Mouse (Mus musculus) heart, adult 2 months (tissue): ENCODE measurements around the gene Eef2k. TPM values are rescaled to one million over a fixed set of nuclear protein-coding genes. Genes with fewer than 3 reads are reported as not detected.

Experiments
- DNase-seq, 2 experiments: peaks; one replicate each; pipeline ENCODE4 v3.0.0; 2021
- H3K27ac ChIP-seq: fragments of 200-600 bp; 2 replicates; pipeline ENCODE4 v1.8.1; 2022
- H3K27me3 ChIP-seq: fragments of 200-500 bp; 2 replicates; pipeline ENCODE4 v1.6.1; 2012; ENCODE audit warnings: mild to moderate bottlenecking, low read length, inconsistent platforms, mixed read lengths; ENCODE audit not compliant: control insufficient read depth, insufficient read depth
- H3K36me3 ChIP-seq: fragments of 200-500 bp; 2 replicates; pipeline ENCODE4 v1.6.1; 2012; ENCODE audit warnings: low read length, inconsistent platforms; ENCODE audit not compliant: control insufficient read depth, insufficient read depth
- H3K4me1 ChIP-seq: fragments of 200-500 bp; 2 replicates; pipeline ENCODE4 v1.6.1; 2011; ENCODE audit warnings: low read length; ENCODE audit not compliant: control insufficient read depth, insufficient read depth
- H3K4me3 ChIP-seq: fragments of 200-600 bp; 2 replicates; pipeline ENCODE4 v1.8.1; 2022
- H3K79me2 ChIP-seq: fragments of 200-500 bp; replicated peaks from 2 replicates; pipeline ENCODE4 v1.6.1; 2012; ENCODE audit warnings: mild to moderate bottlenecking, inconsistent platforms, low read length, moderate library complexity, mixed read lengths; ENCODE audit not compliant: control insufficient read depth, insufficient read depth
- H3K9ac ChIP-seq: fragments of 200-500 bp; 2 replicates; pipeline ENCODE4 v1.6.1; 2012; ENCODE audit warnings: low read depth, mild to moderate bottlenecking, control low read depth, inconsistent platforms, low read length, mixed read lengths
- CTCF ChIP-seq: fragments of 200-600 bp; IDR thresholded peaks from 2 replicates; pipeline ENCODE4 v1.8.1; 2022; ENCODE audit warnings: antibody characterized with exemption, mild to moderate bottlenecking, moderate library complexity
- EP300 ChIP-seq: fragments of 200-500 bp; IDR thresholded peaks from 2 replicates; pipeline ENCODE4 v1.6.1; 2011; ENCODE audit warnings: low read depth, low read length, control low read depth; ENCODE audit not compliant: insufficient read depth
- POLR2A ChIP-seq: fragments of 200-500 bp; IDR thresholded peaks from 2 replicates; pipeline ENCODE4 v1.6.1; 2011; ENCODE audit warnings: mild to moderate bottlenecking, low read depth, low read length, control low read depth; ENCODE audit not compliant: insufficient read depth
- WGBS: fragments of 180-500 bp; shearing (Covaris S2); methylation state at CpG from one replicate; pipeline ENCODE4 v1.1.7; 2018; 5-methylcytosine and 5-hydroxymethylcytosine counted together
- intact Hi-C: fragments of 180-260 bp; cut with DNase I; formaldehyde crosslinking; loops from one replicate; pipeline ENCODE4 v1.15.1; 2025
- polyA plus RNA-seq: library from polyadenylated mRNA; depleted of rRNA; stranded (reverse); fragments of >200 nt; gene quantifications from 2 replicates; pipeline ENCODE4 v1.2.3, GENCODE M21; 2012
- total RNA-seq, 2 experiments: library from RNA; stranded (reverse); gene quantifications; 2 replicates each; pipeline ENCODE4 v1.2.3; 2021

Eef2k gene
- total and polyA plus RNA-seq, 3 experiments = 22.8 to 28.9 (median 23.9) TPM

DNA sequence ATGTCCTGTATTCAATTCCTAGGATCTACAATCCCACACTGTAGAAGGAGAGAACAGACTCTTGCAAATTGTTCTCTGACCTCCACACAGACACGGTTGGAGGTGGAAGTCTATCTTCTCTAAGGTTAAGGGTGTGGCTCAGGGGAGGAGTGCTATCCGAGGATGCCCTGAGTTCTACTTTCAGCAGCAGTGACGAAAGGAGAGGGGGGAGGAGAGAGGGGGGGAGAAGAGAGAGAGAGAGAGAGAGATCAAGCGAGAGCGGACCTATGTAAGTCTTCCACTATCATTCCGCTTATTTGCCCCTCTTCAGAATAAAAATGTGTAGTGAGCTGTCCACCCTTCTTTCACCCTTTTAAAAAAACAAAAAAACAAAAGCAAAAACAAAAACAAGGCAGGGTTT is 8.2 kb upstream of the Eef2k start:
- Histone ChIP-seq H3K4me3 (peak overlapping the region; percentile 76), H3K27ac (peak overlapping the region; percentile 81), H3K36me3 (no peaks in the 10 kb centered on the region), H3K79me2 (no peaks in the 10 kb centered on the region), H3K4me1 (peaks cover 3% of the 10 kb centered on the region), H3K9ac (no peak overlapping the region), H3K27me3 (no peaks in the 10 kb centered on the region)
- no peak for TF ChIP-seq CTCF
- intact Hi-C loops = no loop called here
- 40% methylated on average over 6 of the region's 6 CpGs for WGBS
- DNase-seq = no peak

DNA sequence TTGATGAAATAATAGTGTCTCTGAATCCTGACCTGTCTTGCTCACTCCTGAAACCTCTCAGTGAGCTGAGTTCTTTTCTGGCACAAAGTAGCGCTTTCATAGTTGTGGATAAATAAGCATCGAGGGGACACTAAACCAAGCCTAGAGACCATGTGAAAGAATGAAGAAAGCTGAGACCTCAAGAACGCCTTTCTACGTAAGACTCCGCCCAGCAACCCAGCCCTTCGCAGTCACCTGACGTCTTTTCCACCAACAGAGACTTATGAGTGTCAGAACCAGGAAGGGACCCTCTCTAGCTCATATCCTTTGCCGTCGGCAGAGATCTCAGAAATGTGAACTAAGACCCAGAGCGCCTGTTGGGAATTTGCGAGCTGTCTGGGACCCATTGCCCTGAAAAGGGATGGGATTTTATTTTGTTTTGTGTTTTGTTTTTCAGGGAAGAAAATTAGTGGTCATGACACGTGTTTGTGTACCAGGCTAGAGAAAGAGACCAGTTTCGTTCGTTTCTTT is 7.7 kb upstream of the Eef2k start:
- WGBS = 3% methylated on average over 14 of the region's 14 CpGs
- H3K4me1 ChIP-seq = peaks cover 2% of the 10 kb centered on the region
- TF ChIP-seq POLR2A (peak; percentile 74), CTCF (no peak), EP300 (no peak)
- H3K79me2 ChIP-seq = no peaks in the 10 kb centered on the region
- peak overlapping the region; percentile 76 for H3K4me3 ChIP-seq
- intact Hi-C loops = loop anchor here (1.0 to 5.0 kb wide), 4 partner anchors 78 to 202 kb away; partner anchors contain the start of genes Cdr2, Mfsd13b and Polr3e
- no peaks in the 10 kb centered on the region for H3K27me3 ChIP-seq
- H3K9ac ChIP-seq = no peak overlapping the region
- H3K36me3 ChIP-seq = no peaks in the 10 kb centered on the region
- H3K27ac ChIP-seq = peak overlapping the region; percentile 81
- peak; percentile 71 to 81 for DNase-seq

DNA sequence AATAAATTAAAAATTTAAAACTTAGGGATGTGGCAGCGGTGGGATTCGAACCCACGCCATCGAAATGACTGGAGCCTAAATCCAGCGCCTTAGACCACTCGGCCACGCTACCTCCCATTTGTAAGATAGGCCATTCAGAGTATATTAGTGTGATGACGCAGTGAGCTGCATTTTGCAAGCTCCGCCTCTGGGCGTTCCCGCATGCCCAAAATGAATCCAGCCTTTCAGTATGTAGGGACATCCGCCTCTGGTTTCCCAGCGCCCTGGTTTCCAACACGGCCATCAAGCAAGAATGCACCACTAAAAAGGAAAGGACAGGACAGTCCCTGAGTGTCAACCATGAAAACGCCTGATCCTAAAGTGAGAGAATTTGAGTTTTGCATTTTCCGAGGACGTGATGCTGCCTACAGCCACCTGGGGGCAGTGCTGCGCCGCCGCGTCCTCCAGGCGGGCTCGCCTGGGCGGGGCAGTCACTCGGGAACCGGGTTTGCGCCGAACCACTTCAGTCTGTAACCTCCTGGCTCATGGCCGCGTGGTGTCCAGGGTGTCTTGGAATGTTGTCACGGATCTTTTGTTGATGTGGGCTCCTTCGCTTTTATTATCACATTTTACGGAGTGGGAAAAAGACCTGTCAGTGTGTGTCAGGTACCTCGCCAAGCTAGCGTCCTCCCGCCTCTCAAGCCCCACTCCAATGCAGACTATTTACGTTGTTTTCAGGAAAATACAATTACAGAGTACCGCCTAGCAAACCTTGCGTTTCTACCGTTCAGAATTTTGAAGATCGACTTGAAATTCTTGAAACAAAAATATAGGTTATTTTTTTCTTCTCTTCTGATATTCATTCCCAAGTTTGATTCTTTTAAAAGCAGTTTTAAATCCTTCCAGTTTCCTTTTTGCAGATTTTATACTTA is 6.9 kb upstream of the Eef2k start:
- WGBS = under 1% methylated on average over 41 of the region's 41 CpGs
- TF ChIP-seq CTCF (no peak; the same call in none of the 2 replicates), EP300 (peak; percentile 94), POLR2A (peak; percentile 15; the same call in 1 of the 2 replicates)

DNA sequence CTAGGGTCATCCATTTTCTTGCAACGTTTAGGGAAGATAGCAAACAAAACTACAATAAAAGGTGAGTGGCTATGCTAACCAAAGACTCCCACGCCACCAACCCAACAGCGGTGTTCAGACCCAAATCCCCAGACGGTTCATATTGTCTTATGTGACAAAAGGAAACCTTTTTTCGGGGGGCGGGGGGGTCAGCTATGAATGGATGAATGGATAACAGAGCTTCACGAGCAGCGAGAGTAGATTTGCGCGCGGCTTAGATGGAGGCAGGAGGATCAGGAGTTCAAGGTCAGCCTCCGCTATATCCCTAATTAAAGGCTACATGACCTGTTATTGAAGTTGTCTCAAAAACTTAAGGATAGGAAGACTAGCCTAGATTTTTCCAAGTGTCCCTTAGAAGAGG is 6.3 kb upstream of the Eef2k start:
- no peaks in the 10 kb centered on the region for H3K27me3 ChIP-seq
- TF ChIP-seq POLR2A (no peak), CTCF (no peak), EP300 (no peak)
- H3K4me1 ChIP-seq = no peaks in the 10 kb centered on the region; the same call in 1 of the 2 replicates
- DNase-seq = no peak
- H3K4me3 ChIP-seq = peak overlapping the region; percentile 76
- no peak overlapping the region for H3K9ac ChIP-seq
- no peaks in the 10 kb centered on the region for H3K36me3 ChIP-seq
- intact Hi-C loops = loop anchor here (5.0 kb wide), 2 partner anchors 146 to 201 kb away; partner anchors contain the start of genes Cdr2 and Mfsd13b
- peak overlapping the region; percentile 82 for H3K27ac ChIP-seq
- H3K79me2 ChIP-seq = no peaks in the 10 kb centered on the region
- 14% methylated on average over 12 of the region's 12 CpGs for WGBS

More for the DNA sequence above, 6.9 kb upstream of the Eef2k start:
- H3K4me3 ChIP-seq = peak overlapping the region; percentile 76
- H3K27me3 ChIP-seq = no peaks in the 10 kb centered on the region
- no peaks in the 10 kb centered on the region for H3K79me2 ChIP-seq
- no peaks in the 10 kb centered on the region for H3K36me3 ChIP-seq
- peak overlapping the region; percentile 82 for H3K27ac ChIP-seq
- DNase-seq = peak; percentile 94 to 98
- H3K9ac ChIP-seq = peak overlapping the region; percentile 59
- intact Hi-C loops = loop anchor here (1.0 to 5.0 kb wide), 4 partner anchors 78 to 202 kb away; partner anchors contain the start of genes Cdr2, Mfsd13b and Polr3e
- H3K4me1 ChIP-seq = no peaks in the 10 kb centered on the region; the same call in 1 of the 2 replicates

DNA sequence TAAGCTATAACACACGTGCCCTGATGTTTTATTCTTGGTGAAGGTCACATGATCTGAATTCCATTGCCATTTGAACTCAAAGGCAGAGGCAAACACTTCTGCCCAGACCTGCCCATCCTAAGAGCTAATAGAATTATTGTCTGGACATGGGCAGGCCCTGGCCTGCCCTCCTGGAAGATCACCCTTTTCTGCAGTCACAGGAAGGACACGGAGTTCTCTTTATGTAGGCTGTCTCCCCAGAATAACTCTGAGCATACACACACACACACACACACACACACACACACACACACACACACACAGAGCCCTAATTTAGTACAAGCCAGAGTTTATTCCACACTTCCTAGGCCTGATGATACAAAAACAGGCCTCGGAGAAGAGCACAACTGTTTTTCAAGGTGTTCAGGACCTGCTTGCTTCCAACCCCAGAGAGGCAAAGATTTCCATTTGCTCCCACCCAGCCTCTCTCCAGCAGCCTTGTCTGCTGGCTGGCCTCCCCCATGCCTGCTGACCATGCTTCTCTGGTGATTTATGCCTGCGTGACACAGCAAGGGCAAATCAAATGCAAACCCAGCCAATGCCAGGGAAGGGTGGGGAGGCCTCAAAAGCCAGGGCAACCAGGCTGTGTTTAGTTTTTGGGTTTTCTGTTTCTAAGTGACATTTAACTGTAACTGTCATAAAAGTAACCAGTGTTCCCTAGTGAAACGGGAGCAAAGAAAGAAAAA is 4.0 kb upstream of the Eef2k start:
- WGBS = 52% methylated on average over 5 of the region's 5 CpGs
- H3K27me3 ChIP-seq = no peaks in the 10 kb centered on the region
- TF ChIP-seq POLR2A = no peak
- no peak for TF ChIP-seq CTCF
- TF ChIP-seq EP300 = no peak
- H3K4me1 ChIP-seq = no peaks in the 10 kb centered on the region
- no peak for DNase-seq
- intact Hi-C loops = loop anchor here (5.0 kb wide), 2 partner anchors 144 to 199 kb away; partner anchors contain the start of genes Cdr2 and Mfsd13b
- H3K36me3 ChIP-seq = no peaks in the 10 kb centered on the region
- H3K27ac ChIP-seq = peak overlapping the region; percentile 51; the same call in 1 of the 2 replicates
- no peaks in the 10 kb centered on the region for H3K79me2 ChIP-seq
- no peak overlapping the region for H3K4me3 ChIP-seq
- H3K9ac ChIP-seq = no peak overlapping the region
